Mouse (Mus musculus): ENCODE measurements around the gene Tnfrsf23.
"Not testable (repeated sequence)": the region's sequence is repeated elsewhere in the genome, so short reads cannot be mapped to it uniquely, and the experiment has no call there.

GRCm38 (mm10) chr7:143643949-143644348 lies 41.7 kb downstream of the Tnfrsf23 start:
- TF ChIP-seq EP300, CTCF (IDR thresholded peaks at IDR 0.05): not testable (repeated sequence)
